Mouse (Mus musculus) adrenal gland, adult 18-20 months (tissue): ENCODE results near the gene Pm20d2. TPM values are rescaled to one million over a fixed set of nuclear protein-coding genes. Genes with fewer than 3 reads are reported as not detected.

ENCODE experiments used
- DNase-seq, 2 experiments: peaks; one replicate each; pipeline ENCODE4 v3.0.0; 2021 to 2022; ENCODE audit warnings: low spot score in 2 of 2
- total RNA-seq, 2 experiments: library from RNA; stranded (reverse); gene quantifications; 1 replicate in 1 of 2; 2 replicates in 1 of 2; pipeline ENCODE4 v1.2.3; 2021

Gene Pm20d2
- total RNA-seq, 2 experiments from 2014 or later: 10.3 to 37.9 TPM

DNA sequence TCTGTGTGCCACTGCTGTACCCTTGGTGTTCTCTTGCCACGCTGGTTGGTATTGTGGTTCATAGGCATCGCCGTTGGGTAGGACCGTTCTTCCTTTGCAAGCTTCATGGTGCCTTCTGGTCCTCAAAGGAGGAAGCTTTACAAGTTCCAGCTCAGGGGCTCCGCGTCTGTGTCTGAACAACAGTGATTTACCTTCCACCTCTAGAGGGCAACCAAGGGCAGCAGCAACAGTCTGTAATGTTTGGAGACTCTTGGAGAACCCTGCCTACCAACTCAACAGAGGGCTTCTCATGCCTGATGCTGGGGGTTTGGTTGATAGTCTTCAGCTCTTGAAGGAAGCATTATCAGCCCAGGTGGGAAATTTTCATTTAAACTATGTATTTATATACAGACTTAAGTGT is 65.0 kb downstream of the Pm20d2 start:
- peak; percentile 27 to 29 for DNase-seq

Other genes starting within 250 kb of the Pm20d2 start
- gene Ankrd6, start 238.9 kb downstream of the Pm20d2 start, total RNA-seq: 1 to 10 TPM; 2.0 to 3.3 TPM
- 10 to 100 TPM; 16.1 to 21.1 TPM for gene Rragd, start 206.7 kb downstream of the Pm20d2 start, total RNA-seq
- 10 to 100 TPM; 69.9 to 77.8 TPM for gene Ube2j1, start 158.3 kb downstream of the Pm20d2 start, total RNA-seq
- under 1 TPM; 0.22 to 0.30 TPM for gene Gabrr2, start 126.7 kb downstream of the Pm20d2 start, total RNA-seq
- gene Gabrr1, start 57.2 kb downstream of the Pm20d2 start, total RNA-seq: not detected
- 1 to 10 TPM in 1 of 2 experiments, under 1 TPM in 1; 0.86 to 1.0 TPM for gene Srsf12, start 19.3 kb upstream of the Pm20d2 start, total RNA-seq
- 100 to 1,000 TPM; 185 to 217 TPM for gene Pnrc1, start 100.4 kb upstream of the Pm20d2 start, total RNA-seq
- gene Rngtt, start 120.6 kb upstream of the Pm20d2 start, total RNA-seq: 10 to 100 TPM; 29.8 to 34.0 TPM